In genomic region chr11:101056885-101057284, GRCm38 (mm10) we compare ENCODE assay signal across 9 mouse cellular contexts. TPM values are rescaled to one million over a fixed set of nuclear protein-coding genes. Genes with fewer than 3 reads are reported as not detected.
DNase-seq lines count a peak whose midpoint lies in the region; ATAC-seq and TF ChIP-seq lines count a peak whose summit lies in the region.
"Had no signal": no experiment of that assay in that cellular context is flagged by ENCODE, and none has a peak within 500 bp of the region (broad histone marks: within the 10 kb centered on the region; RNA-seq: fewer than 3 reads in every experiment).

No protein-coding gene starts in this region.

- ATAC-seq in liver, embryonic 12.5 days: 0 out of 2 replicates have a peak, but pooled peaks have one; percentile 16
- ATAC-seq in midbrain, embryonic 16.5 days: no peak

- peak overlapping the region; percentile 67 for H3K27ac ChIP-seq in left cerebral cortex, adult 2 months
- H3K27ac ChIP-seq in liver, embryonic 12.5 days: peak overlapping the region; percentile 53
- no peak overlapping the region for H3K27ac ChIP-seq in midbrain, embryonic 16.5 days (ENCODE audit: low read length)

- intact Hi-C loops in left cerebral cortex, adult 2 months (cut with DNase I): no loop called here

- peaks cover 60% of the 10 kb centered on the region for H3K4me1 ChIP-seq in liver, embryonic 12.5 days
- H3K4me1 ChIP-seq in midbrain, embryonic 16.5 days (ENCODE audit: control insufficient read depth, insufficient read depth, low read length): no peaks in the 10 kb centered on the region

- no peak for TF ChIP-seq CTCF in left cerebral cortex, adult 2 months (IDR thresholded peaks at IDR 0.05)

- H3K4me2 ChIP-seq in liver, embryonic 12.5 days: no peak overlapping the region
- H3K4me2 ChIP-seq in midbrain, embryonic 16.5 days (ENCODE audit: low read length): no peak overlapping the region

- H3K9ac ChIP-seq in liver, embryonic 12.5 days: no peak overlapping the region
- H3K9ac ChIP-seq in midbrain, embryonic 16.5 days (ENCODE audit: low read depth, low read length): no peak overlapping the region

- peaks cover 7% of the 10 kb centered on the region; the same call in 1 of the 2 replicates for H3K9me3 ChIP-seq in liver, embryonic 12.5 days (replicated peaks)
- H3K9me3 ChIP-seq in midbrain, embryonic 16.5 days (replicated peaks; ENCODE audit: control insufficient read depth, low read length, poor library complexity, severe bottlenecking): no peaks in the 10 kb centered on the region

- no peaks in the 10 kb centered on the region for H3K27me3 ChIP-seq in liver, embryonic 12.5 days (replicated peaks)
- H3K27me3 ChIP-seq in midbrain, embryonic 16.5 days (ENCODE audit: control insufficient read depth, insufficient read depth, low read depth, low read length): no peaks in the 10 kb centered on the region

- WGBS in liver, embryonic 12.5 days (ENCODE audit: insufficient replicate concordance): 73% methylated on average over 8 of the region's 8 CpGs
- 55% methylated on average over 8 of the region's 8 CpGs for WGBS in midbrain, embryonic 16.5 days

- peaks cover 100% of the 10 kb centered on the region for H3K36me3 ChIP-seq in liver, embryonic 12.5 days
- H3K36me3 ChIP-seq in midbrain, embryonic 16.5 days (ENCODE audit: control insufficient read depth, insufficient read depth, low read length): peaks cover 59% of the 10 kb centered on the region

- DNase-seq in left cerebral cortex, adult 2 months (ENCODE audit: extremely low spot score in 1 of 2, low spot score in 2 of 2): no peak
- no peak for DNase-seq in left cerebral cortex, adult 8-10 months (ENCODE audit: low spot score in 2 of 2)
- peak; percentile 61 to 69 for DNase-seq in heart, adult 9 months (ENCODE audit: low spot score in 2 of 2)
- peak; percentile 58 for DNase-seq in urinary bladder, postnatal 25 days (ENCODE audit: low spot score)
- no peak for DNase-seq in thymus, postnatal 14 days
- no peak for DNase-seq in B cell, adult 2 months

- H3K4me3 ChIP-seq in left cerebral cortex, adult 2 months: no peak overlapping the region
- H3K4me3 ChIP-seq in liver, embryonic 12.5 days: no peak overlapping the region
- no peak overlapping the region for H3K4me3 ChIP-seq in midbrain, embryonic 16.5 days (ENCODE audit: low read depth, low read length)

RNA-seq across cellular contexts. Expression of gene Naglu, which starts 12.9 kb away (rescaled TPM):
- total RNA-seq in left cerebral cortex, adult 2 months (2021): 1 to 10 TPM; 8.3 TPM
- total RNA-seq in left cerebral cortex, adult 8-10 months (2022): 10 to 100 TPM; 10.4 to 18.5 (median 12.8) TPM
- 6.3 and 7.0 TPM in 2 replicates for polyA plus RNA-seq in liver, embryonic 12.5 days (2016; fragmentation: Nextera tagmentation; extraction: Ambion mirVana)
- 13.2 and 14.2 TPM in 2 replicates for polyA plus RNA-seq in midbrain, embryonic 16.5 days (2015; fragmentation: Nextera tagmentation; extraction: Ambion mirVana)

RNA-seq across cellular contexts. Expression of gene Hsd17b1, which starts 21.3 kb away (rescaled TPM):
- total RNA-seq in left cerebral cortex, adult 2 months (2021): 1 to 10 TPM in 1 of 2 experiments, under 1 TPM in 1; 0.87 to 1.5 TPM
- 1 to 10 TPM in 1 of 4 experiments, under 1 TPM in 3; 0.46 to 1.8 (median 0.60) TPM for total RNA-seq in left cerebral cortex, adult 8-10 months (2022)
- 0.08 TPM in 1 of 2 replicates, not detected in the other for polyA plus RNA-seq in liver, embryonic 12.5 days (2016; fragmentation: Nextera tagmentation; extraction: Ambion mirVana)
- 0.21 and 0.49 TPM in 2 replicates for polyA plus RNA-seq in midbrain, embryonic 16.5 days (2015; fragmentation: Nextera tagmentation; extraction: Ambion mirVana)
- polyA plus RNA-seq: neural tube, embryonic 11.5 days had no signal

RNA-seq across cellular contexts. Expression of gene Coasy, which starts 25.5 kb away (rescaled TPM):
- 10 to 100 TPM; 22.5 to 24.1 TPM for total RNA-seq in left cerebral cortex, adult 2 months (2021)
- 10 to 100 TPM; 20.7 to 26.2 (median 23.7) TPM for total RNA-seq in left cerebral cortex, adult 8-10 months (2022)
- polyA plus RNA-seq in liver, embryonic 12.5 days (2016; fragmentation: Nextera tagmentation; extraction: Ambion mirVana): 26.4 and 28.5 TPM in 2 replicates
- polyA plus RNA-seq in midbrain, embryonic 16.5 days (2015; fragmentation: Nextera tagmentation; extraction: Ambion mirVana): 42.0 and 43.5 TPM in 2 replicates

RNA-seq across cellular contexts. Expression of gene Mlx, which starts 30.2 kb away (rescaled TPM):
- 10 to 100 TPM; 41.1 to 44.7 TPM for total RNA-seq in left cerebral cortex, adult 2 months (2021)
- 10 to 100 TPM; 31.1 to 41.9 (median 37.1) TPM for total RNA-seq in left cerebral cortex, adult 8-10 months (2022)
- 34.9 and 35.7 TPM in 2 replicates for polyA plus RNA-seq in liver, embryonic 12.5 days (2016; fragmentation: Nextera tagmentation; extraction: Ambion mirVana)
- 93.8 and 96.5 TPM in 2 replicates for polyA plus RNA-seq in midbrain, embryonic 16.5 days (2015; fragmentation: Nextera tagmentation; extraction: Ambion mirVana)

RNA-seq across cellular contexts. Expression of gene Psmc3ip, which starts 38.4 kb away (rescaled TPM):
- total RNA-seq in left cerebral cortex, adult 2 months (2021): 1 to 10 TPM; 2.7 to 3.1 TPM
- total RNA-seq in left cerebral cortex, adult 8-10 months (2022): 1 to 10 TPM; 2.2 to 4.7 (median 3.8) TPM
- 28.2 and 28.3 TPM in 2 replicates for polyA plus RNA-seq in liver, embryonic 12.5 days (2016; fragmentation: Nextera tagmentation; extraction: Ambion mirVana)
- polyA plus RNA-seq in midbrain, embryonic 16.5 days (2015; fragmentation: Nextera tagmentation; extraction: Ambion mirVana): 15.2 and 17.6 TPM in 2 replicates

Comparison
In these comparisons a context has a peak if more than half of its experiments do, and no peak if none do; other contexts are left out.
1. DNase-seq: peak in heart, adult 9 months (2 of 2) and urinary bladder, postnatal 25 days (single experiment); none in left cerebral cortex, adult 2 months (0 of 2), left cerebral cortex, adult 8-10 months (0 of 2), thymus, postnatal 14 days (single experiment) and B cell, adult 2 months (0 of 2).